Mouse (Mus musculus) embryonic stem cell, embryonic (primary cell): ENCODE measurements around the gene Mas1.

Source experiments
- CTCF ChIA-PET, 4 experiments: fragments of 300-600 bp in 2 of 4; fragments of 350-600 bp in 2 of 4; sonication (Branson Sonifier 250); formaldehyde crosslinking; loops; one replicate each; lab custom pipeline; 2022; ENCODE audit warnings: inconsistent platforms in 2 of 4; lab: Charles Lee
- POLR2A ChIA-PET, 4 experiments: fragments of 300-600 bp in 2 of 4; fragments of 350-600 bp in 2 of 4; sonication (Branson Sonifier 250); formaldehyde crosslinking; loops; one replicate each; lab custom pipeline; 2022; ENCODE audit warnings: antibody characterized with exemption in 4 of 4, inconsistent platforms in 1 of 4; lab: Charles Lee

Gene Mas1

DNA sequence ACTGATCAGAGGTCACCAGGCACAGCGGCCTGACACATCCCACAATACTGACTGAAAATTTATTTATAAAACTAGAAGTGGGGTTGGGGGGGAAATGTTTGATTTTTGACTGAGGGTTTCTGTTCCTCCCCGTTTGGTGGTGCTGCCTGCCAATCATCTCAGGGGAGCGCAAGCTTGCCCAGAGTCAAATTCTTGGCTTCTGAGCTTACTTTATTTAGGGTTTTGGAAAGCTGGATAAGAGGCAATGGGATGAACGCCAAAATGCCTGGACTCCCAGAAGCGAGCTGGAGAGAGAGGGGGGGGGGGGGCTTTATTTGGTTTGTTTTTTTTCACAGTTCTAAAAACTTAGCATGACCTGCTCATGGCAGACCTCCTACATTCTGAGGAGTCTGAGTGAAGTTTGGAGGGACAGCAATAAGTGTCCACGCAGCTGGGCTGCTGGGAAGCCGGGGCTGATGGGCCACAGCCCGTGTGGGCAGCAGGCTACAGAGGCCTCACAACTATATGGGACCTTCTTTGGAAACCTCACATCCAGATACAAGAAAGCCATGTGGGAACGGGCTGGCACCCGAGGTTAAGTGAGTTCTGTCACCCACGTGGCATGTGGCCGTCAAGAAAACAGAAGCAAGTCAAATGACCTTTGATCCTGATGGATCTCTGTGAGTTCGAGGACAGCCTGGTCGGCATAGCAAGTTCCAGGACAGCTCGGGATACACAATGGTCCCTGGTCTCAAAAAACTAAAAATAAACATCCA lies 19.3 kb upstream of the Mas1 start:
- POLR2A ChIA-PET = interaction anchor here in 3 of 4 experiments (0.6 to 0.9 kb wide), 4 partner anchors 17 to 79 kb away, joined by 3 to 4 read pairs (median 4); partner anchors contain the start of gene Pnldc1 (in 1 of the 3)
- CTCF ChIA-PET = interaction anchor here in 2 of 4 experiments (0.6 to 0.7 kb wide), 2 partner anchors 29 to 490 kb away, joined by 4 read pairs; partner anchors contain the start of gene Mrpl18 (in 1 of the 2)

DNA sequence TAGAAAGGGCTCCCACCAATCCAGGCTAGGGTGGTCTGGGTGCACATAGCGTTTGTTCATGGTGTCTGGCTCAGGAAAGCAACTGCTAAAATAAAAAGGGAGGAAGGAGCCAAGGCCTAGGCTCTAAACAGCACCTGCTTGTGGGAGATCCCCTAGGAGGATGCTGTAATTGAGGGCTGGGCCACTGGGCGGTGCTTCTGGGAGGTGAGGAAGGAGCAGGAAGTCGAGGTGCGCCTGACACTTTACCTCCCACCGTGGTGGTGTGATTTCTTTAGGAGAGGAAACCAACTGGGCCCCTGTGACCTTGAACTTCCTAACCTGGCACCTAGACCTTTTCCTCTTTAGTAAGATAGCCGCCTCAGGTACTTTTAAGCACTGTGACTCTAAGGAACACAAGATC lies 18.7 kb upstream of the Mas1 start:
- ChIA-PET POLR2A (interaction anchor here in 2 of 4 experiments (0.6 to 0.7 kb wide), 2 partner anchors 24 to 80 kb away, joined by 3 to 4 read pairs; partner anchors contain the start of gene Pnldc1 (in 1 of the 2)), CTCF (interaction anchor here in 1 of 4 experiments (0.5 to 0.7 kb wide), 2 partner anchors 30 to 108 kb away, joined by 3 to 4 read pairs; partner anchors contain the start of gene Mrpl18)

DNA sequence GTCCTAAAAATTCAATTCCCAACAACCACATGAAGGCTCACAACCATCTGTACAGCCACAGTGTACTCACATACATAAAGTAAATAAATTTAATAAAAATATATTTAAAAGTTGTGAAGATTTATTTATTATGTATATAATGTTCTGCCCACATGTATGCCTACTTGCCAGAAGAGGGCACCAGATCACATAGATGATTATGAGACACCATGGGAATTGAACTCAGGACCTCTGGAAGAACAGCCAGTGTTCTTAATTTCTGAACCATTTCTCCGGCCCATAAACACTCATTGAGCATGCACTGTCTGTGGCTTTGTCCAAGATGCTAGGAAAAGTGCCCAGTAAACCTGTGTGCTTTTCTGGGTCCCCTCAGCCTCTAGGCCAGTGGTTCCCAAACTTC lies 13.3 kb upstream of the Mas1 start:
- CTCF ChIA-PET = interaction anchor here in 3 of 4 experiments (0.5 to 2.3 kb wide), 4 partner anchors 12 to 59 kb away, joined by 5 to 12 read pairs (median 6); partner anchors contain the start of genes Acat3 (in 1 of the 3) and Pnldc1 (in 1 of the 3)
- POLR2A ChIA-PET = no interaction called here

DNA sequence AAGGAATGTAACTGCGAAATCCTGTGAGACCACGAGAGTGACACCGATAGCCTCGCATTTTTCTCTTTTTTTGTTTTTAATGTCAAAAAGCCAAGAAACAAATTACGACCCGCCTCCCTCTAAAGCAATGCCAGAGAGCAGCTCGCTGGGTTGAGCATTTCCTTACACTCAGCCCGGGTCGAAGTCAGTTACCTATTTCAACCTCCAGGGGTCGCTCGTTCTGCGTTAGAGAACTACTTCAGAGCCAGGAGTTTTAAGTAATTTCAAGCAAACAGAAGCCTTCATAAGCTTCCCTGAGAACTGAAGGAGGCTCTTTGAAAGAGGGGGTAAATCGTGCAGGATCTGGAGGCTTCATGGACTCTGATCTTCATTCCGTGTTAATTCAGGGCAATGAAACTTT lies 12.2 kb upstream of the Mas1 start:
- CTCF ChIA-PET = interaction anchor here (0.5 to 2.3 kb wide), 18 partner anchors 9 to 789 kb away, joined by 3 to 12 read pairs (median 4); partner anchors contain the start of genes Pnldc1 (in 2 of the 4), Acat2 (in 1 of the 4), Mrpl18 (in 1 of the 4) and Tcp1 (in 1 of the 4)
- POLR2A ChIA-PET = interaction anchor here in 2 of 4 experiments (0.7 to 1.1 kb wide), 5 partner anchors 9 to 111 kb away, joined by 3 to 4 read pairs (median 3); partner anchors contain the start of genes Mrpl18 (in 1 of the 2) and Tcp1 (in 1 of the 2)

DNA sequence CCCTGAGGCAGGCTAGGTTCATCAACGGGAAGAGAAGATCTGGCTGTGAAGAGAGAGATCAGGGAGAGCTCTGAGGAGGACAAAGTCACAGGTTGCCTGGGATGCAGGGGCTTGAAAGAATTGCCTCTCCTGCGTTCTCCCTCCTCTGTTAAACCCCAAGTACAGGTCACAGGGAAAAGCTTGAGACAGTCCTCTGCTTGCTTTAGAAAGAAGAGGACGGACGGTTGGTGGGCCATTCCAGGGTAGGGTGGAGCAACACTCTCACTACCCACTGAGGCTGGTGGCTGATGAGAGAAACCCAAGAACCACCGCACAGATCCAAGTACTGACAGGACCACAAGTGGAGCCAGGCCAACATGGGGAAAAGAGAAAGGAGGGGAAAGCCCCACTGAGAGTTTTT lies 7.8 kb upstream of the Mas1 start, which contains the start of gene Mrgprh:
Mrgprh (plus strand) TSS at position 301 of the 400 bp plus-strand sequence.
- POLR2A ChIA-PET = no interaction called here
- CTCF ChIA-PET = no interaction called here

DNA sequence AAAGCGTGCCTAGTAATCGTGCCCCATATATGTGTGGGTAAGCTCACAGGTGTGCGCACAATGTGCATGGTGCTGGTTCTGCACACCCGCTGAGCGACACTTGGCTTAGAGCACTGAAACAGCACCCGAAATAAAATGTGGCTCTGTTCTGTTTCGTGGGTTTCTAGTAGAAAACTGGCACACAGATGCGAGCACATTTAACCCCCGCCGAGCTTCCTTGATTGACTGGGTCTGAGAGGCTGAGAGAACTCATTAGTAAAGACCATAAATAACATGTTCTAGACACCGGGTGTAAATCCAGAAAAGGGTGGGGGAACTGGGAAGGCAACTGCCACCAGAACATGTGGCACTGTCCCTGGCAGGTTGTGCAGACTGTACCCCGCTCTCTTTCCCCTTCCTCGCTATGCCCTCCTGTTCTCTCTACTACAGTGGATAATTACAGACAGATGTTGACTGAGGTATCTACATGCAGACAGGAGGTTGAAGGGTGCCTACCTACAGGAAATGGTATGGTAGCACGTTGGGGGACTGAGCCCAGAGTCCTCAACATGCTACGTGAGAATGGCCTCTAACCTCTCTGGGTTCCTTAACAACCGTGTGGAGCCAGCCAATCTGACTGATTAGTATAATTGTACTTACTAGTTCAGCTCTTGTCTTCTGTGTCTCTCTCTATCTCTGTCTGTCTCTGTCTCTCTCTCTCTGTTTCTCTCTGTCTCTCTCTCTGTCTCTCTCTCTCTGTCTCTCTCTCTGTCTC lies 4.5 kb upstream of the Mas1 start:
- ChIA-PET CTCF (interaction anchor here in 1 of 4 experiments (0.6 kb wide), 1 partner anchor 13 kb away, joined by 5 read pairs; no protein-coding TSS in a partner anchor), POLR2A (no interaction called here)

DNA sequence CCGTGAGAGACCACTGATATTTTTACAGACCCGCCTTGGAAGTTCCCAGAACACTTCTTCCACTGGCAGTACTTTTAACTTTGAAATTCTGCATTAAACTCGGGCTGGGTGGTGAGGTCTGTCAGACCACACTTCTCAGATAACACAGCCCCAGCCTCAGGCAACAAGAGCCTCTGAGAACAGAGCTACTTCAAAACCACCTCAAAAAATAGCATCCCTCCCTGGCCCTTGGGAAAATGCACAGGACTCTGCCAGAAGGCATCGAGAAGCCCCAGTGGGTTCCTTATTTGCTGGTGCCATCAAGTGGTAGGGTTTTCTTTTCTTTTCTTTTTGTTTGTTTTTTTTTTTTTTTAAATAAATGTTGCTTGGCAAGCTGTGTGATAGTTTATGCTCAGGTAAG lies 697 bp upstream of the Mas1 start:
- CTCF ChIA-PET = interaction anchor here in 3 of 4 experiments (0.6 to 2.8 kb wide), 7 partner anchors 11 to 482 kb away, joined by 3 to 12 read pairs (median 3); no protein-coding TSS in a partner anchor
- POLR2A ChIA-PET = interaction anchor here in 1 of 4 experiments (1.0 to 1.4 kb wide), 2 partner anchors 15 to 121 kb away, joined by 3 to 4 read pairs; no protein-coding TSS in a partner anchor

DNA sequence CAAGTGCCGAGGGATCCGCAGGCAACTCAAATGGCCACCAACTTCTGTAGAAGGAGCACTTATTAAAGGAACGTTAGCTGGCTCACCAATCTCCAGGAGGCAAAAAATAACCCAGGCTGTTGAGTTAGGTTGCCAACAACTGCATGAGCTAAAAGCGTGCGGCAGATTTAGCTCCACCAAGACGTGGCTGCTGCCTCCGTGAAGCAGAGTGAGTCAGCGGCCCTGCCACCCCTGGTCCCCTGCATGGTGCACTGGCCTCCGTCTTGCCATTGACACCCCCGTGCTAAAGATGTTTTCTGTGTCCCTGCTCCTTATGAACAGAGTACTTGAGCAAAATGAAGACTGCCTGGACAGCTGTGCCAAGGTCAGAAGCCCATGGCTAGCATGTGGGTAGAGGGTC lies 1.1 kb downstream of the Mas1 start:
- ChIA-PET POLR2A (interaction anchor here in 1 of 4 experiments (0.6 kb wide), 1 partner anchor 815 kb away, joined by 3 read pairs; no protein-coding TSS in a partner anchor), CTCF (interaction anchor here in 3 of 4 experiments (0.6 to 1.4 kb wide), 3 partner anchors 13 to 589 kb away, joined by 3 to 4 read pairs (median 4); no protein-coding TSS in a partner anchor)

DNA sequence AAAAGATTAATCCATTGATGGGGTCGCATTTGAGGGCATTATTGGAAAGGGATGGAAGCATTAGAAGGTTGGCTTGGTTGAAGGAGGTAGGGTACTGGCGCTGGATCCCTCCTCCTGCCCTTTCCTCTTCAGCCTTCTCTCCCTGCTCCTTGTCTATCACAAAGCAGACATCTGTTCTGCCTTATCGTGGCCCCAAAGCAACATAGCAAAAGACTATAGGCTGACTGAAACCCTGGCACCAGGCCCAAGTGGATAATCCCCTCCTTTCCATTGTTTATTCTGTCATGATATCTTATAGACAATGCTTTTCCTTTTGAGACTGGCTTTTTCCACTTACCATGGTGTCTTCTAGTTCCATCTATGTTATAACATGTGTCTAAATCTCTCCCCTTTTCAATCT lies 2.5 kb downstream of the Mas1 start:
- POLR2A ChIA-PET = interaction anchor here in 1 of 4 experiments (0.8 kb wide), 1 partner anchor 82 kb away, joined by 3 read pairs; no protein-coding TSS in a partner anchor

DNA sequence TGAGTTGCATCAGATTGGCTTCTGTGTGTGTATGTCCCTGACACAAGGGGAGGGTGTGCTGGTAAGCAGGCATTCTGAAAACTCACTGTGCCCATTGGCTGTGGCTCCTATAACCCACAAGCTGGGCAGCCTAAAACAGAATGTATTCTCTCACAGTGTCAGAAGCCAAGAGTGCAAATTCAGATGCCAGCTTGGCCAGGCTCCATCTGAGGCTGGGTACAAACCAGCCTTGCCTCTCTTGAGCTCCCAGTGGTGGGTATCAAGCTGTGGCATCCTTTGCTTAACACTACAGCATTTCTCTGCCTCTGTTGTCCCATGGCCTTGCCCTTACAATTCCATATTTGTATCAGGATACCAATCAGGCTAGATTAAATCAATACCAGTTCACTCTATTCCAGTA lies 3.8 kb downstream of the Mas1 start:
- ChIA-PET POLR2A (no interaction called here), CTCF (interaction anchor here in 1 of 4 experiments (1.4 kb wide), 1 partner anchor 16 kb away, joined by 3 read pairs; no protein-coding TSS in a partner anchor)

More for the DNA sequence above, 2.5 kb downstream of the Mas1 start:
- CTCF ChIA-PET = interaction anchor here in 1 of 4 experiments (1.4 kb wide), 1 partner anchor 15 kb away, joined by 4 read pairs; no protein-coding TSS in a partner anchor

DNA sequence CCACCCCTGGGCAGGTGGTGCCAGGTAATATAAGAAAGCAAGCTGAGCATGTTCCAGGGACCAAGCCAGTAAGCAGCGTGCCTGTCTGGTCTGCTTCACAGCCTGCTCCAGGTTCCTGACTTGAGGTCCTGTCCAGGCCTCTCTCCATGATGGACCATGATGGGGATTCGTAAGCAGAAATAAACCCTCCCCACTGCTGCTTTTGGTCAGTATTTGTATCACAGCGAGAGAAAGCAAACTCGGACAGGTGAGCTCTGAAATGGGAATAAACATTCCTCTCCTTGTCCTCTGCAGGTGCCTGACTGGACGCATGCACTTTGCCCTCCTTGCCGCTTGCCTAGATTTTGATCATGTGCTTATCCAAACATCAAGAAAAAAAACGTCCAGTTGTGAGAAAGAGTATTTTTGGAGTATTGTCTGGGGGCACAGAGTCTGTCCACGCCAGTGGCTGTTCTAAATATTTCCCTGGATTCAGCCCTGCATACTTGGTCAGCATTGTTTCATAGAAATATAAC lies 8.9 kb downstream of the Mas1 start:
- CTCF ChIA-PET = interaction anchor here in 3 of 4 experiments (0.7 to 2.0 kb wide), 4 partner anchors 19 to 199 kb away, joined by 3 to 6 read pairs (median 6); no protein-coding TSS in a partner anchor
- POLR2A ChIA-PET = no interaction called here

DNA sequence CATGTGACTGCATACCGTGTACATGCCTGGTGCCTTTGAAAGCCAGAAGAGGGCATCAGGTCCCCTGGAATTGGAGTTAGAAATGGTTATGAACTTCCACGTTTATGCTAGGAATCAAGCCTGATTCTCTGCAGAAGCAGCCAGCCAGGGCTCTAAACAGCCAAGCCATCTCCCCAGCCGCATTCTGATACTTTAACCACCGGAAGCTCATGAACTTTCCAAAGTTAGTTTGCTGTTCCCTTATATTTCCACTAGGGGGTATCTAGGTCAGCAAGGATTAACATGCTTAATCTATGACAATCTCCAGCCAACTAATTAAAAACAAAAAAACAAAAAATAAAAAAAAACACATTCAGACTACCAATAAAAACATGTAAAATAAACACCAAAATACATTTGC lies 9.9 kb downstream of the Mas1 start:
- CTCF ChIA-PET = interaction anchor here in 3 of 4 experiments (0.5 to 2.0 kb wide), 16 partner anchors 9 to 886 kb away, joined by 3 to 16 read pairs (median 4); partner anchors contain the start of genes Acat2 (in 1 of the 3) and Mas1 (in 1 of the 3)
- POLR2A ChIA-PET = interaction anchor here in 1 of 4 experiments (1.0 kb wide), 2 partner anchors 19 to 24 kb away, joined by 3 read pairs; no protein-coding TSS in a partner anchor

DNA sequence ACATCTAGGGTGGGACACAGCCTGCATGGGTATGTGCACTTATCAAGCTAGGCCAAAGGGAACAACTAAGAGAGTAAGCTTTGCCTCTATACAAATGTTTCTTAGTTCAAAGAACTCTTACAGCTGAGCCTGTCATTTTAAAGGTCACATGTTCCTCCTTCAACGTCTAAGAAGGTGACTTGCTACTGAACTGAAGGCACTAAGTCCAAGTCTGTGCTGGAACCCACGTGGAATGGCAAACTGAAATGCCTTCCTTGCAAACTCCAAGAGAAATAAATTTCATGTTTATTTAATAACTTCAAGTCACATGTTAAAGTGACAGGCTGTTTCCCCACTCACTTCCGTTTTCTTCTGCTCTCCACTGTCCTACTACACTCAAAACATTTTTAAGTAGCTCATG lies 10.5 kb downstream of the Mas1 start:
- POLR2A ChIA-PET = interaction anchor here in 1 of 4 experiments (1.0 kb wide), 2 partner anchors 19 to 25 kb away, joined by 3 read pairs; no protein-coding TSS in a partner anchor

DNA sequence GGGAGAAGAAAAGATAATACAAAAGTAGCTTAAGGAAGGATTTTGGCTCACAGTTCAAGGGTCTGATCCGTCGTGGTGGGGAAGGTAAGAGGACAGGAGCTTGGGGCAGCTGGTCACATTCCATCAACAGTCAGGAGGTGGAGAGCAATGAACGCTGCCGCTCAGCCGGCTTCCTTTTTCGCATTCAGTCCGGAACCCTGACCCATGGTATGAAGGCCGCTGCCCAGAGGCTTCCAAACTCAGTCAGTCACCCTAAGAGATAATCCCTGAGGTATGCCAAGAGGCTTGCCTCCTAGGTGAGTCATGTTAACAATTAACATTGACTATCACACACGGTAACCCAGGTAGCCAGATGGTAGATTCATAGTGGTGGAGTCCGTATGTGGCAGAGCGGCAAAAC lies 13.6 kb downstream of the Mas1 start:
- CTCF ChIA-PET = no interaction called here
- POLR2A ChIA-PET = interaction anchor here in 1 of 4 experiments (0.8 kb wide), 2 partner anchors 8 to 14 kb away, joined by 4 read pairs; partner anchors contain the start of gene Mas1

More for the DNA sequence above, 10.5 kb downstream of the Mas1 start:
- CTCF ChIA-PET = interaction anchor here in 3 of 4 experiments (0.5 to 2.0 kb wide), 12 partner anchors 8 to 197 kb away, joined by 3 to 6 read pairs (median 4); partner anchors contain the start of gene Acat2 (in 1 of the 3)

DNA sequence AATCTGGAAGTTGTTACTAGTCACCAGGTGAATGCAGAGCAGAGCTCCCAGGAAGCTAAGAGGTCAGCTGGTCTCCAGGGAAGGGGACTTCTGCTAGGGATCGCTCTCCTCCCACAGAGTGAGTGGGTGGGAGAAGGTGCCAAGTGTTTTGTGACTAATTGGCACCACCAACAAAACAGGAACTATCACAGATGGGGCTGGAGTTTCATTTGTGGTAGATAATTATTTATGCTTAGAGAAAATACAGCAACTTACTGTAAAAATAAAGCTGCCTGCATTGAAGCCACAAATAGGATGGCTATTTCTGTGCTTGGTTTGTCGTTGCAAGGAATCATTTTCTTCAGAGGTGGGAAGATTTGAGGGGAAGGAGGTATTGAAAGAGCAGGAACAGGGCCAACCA lies 14.1 kb downstream of the Mas1 start:
- CTCF ChIA-PET = no interaction called here
- POLR2A ChIA-PET = interaction anchor here in 2 of 4 experiments (0.8 to 1.2 kb wide), 2 partner anchors 14 to 62 kb away, joined by 3 to 4 read pairs; partner anchors contain the start of genes Mas1 (in 1 of the 2) and Mrpl18 (in 1 of the 2)

DNA sequence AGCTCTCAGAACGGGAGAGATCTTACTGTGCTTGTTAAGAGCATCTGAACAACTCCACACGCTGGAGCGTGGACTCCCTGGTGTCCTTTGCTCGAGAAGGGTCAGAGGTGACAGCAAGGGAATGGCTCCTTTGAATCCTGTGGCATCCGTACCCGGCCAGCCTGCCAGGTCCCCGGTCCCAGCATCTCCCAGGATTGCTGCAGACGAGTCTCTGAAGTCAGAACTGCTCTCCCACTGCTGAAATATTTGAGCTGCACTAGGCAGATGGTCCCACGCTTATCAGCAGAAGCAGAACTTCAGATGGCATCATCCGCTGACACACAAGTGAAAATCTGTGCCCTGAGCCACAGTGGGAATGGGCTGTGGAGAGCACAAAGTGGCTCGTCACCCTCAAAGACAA lies 16.3 kb downstream of the Mas1 start:
- CTCF ChIA-PET = no interaction called here
- POLR2A ChIA-PET = no interaction called here

DNA sequence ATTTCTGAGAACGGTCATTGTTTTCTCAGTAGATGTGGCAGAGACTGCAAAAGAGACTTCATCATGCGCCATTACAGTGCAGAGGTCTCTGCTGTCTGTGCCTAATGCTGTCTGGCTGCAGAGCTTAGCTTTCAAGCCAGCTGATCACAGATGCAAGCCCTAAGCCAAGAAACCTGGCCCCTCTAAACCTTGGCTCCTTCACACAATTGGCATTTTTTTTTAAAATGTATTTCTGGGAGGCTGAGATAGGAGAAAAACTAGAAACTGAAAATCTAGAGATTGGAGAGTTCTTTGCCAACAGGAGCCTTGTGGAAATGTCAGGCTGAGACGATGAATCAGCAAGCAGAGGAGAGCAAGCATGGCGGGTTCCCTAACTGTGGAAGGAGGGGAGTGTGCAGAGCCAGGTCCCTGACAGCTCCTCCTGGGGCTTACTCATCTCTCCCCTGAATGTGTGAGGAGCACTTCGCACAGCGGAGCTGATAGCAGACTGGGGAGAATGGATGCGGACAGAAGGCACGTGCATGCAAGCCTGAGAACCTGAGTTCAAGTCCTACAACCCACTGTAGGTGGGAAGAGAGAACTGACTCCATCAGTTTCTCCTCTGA lies 18.1 kb downstream of the Mas1 start:
- CTCF ChIA-PET = interaction anchor here in 2 of 4 experiments (0.6 to 1.7 kb wide), 3 partner anchors 8 to 30 kb away, joined by 3 to 4 read pairs (median 3); no protein-coding TSS in a partner anchor
- POLR2A ChIA-PET = no interaction called here
